Mouse (Mus musculus) E14TG2a.4 (cell line): ENCODE results near the gene Cacng3.

Experiments
- CTCF ChIP-seq: conservative IDR thresholded peaks from 2 replicates; pipeline ENCODE4 v1.5.1; 2014; ENCODE audit warnings: low read length
- POU5F1 ChIP-seq: IDR thresholded peaks from 2 replicates; pipeline ENCODE4 v1.6.1; 2014; ENCODE audit warnings: low read length, borderline replicate concordance

DNA sequence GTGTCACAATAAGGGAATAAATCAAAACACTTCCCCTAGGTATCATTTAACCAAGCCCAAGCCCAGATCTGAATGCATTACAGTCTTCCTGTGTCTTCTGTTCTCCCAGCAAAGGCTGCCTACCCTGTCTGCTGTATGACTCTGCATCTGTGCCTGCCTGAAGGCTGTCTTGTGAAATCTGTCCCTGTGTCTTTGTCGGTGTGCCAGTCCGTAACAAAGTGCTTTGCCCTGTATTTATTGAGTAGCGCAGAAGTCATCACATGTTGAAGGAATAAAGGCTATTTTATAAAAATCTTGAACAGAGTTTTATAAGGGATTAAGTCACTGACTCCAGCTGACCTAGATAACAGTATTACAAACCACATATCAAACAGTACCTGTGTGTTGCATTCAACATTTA lies 13.6 kb upstream of the Cacng3 start:
- TF ChIP-seq CTCF (no peak), POU5F1 (no peak)
